Mouse (Mus musculus): ENCODE results near the gene Scyl2. TPM values are rescaled to one million over a fixed set of nuclear protein-coding genes. Genes with fewer than 3 reads are reported as not detected.

Gene Scyl2
- polyA plus RNA-seq, 1 experiment from 2014 or later, result 10.8 TPM

GRCm38 (mm10) chr10:89594309-89594708, 91.8 kb downstream of the Scyl2 start:
- H3K36me3 ChIP-seq, result no peaks in the 10 kb centered on the region
- H3K4me3 ChIP-seq, result no peak overlapping the region
- ATAC-seq (ENCODE audit: insufficient number of reproducible peaks, insufficient read depth, low FRiP score, low TSS enrichment), result no peak

GRCm38 (mm10) chr10:89592797-89593196, 93.3 kb downstream of the Scyl2 start:
- Histone ChIP-seq H3K4me3 (no peak overlapping the region), H3K27ac (no peak overlapping the region), H3K4me1 (no peaks in the 10 kb centered on the region), H3K9me3 (no peaks in the 10 kb centered on the region), H3K36me3 (no peaks in the 10 kb centered on the region), H3K27me3 (no peaks in the 10 kb centered on the region), H3K9ac (no peak overlapping the region), H3K4me2 (replicated peaks) (no peak overlapping the region)
- no peak for ATAC-seq (ENCODE audit: insufficient number of reproducible peaks, insufficient read depth, low FRiP score, low TSS enrichment)
- WGBS, result 67% methylated on average over 4 of the region's 4 CpGs

More at GRCm38 (mm10) chr10:89594309-89594708, 91.8 kb downstream of the Scyl2 start:
- Histone ChIP-seq H3K27ac (no peak overlapping the region), H3K4me1 (no peaks in the 10 kb centered on the region), H3K9me3 (no peaks in the 10 kb centered on the region), H3K27me3 (no peaks in the 10 kb centered on the region), H3K4me2 (replicated peaks) (no peak overlapping the region), H3K9ac (no peak overlapping the region)
- WGBS, result 86% methylated on average over 4 of the region's 4 CpGs

DNA sequence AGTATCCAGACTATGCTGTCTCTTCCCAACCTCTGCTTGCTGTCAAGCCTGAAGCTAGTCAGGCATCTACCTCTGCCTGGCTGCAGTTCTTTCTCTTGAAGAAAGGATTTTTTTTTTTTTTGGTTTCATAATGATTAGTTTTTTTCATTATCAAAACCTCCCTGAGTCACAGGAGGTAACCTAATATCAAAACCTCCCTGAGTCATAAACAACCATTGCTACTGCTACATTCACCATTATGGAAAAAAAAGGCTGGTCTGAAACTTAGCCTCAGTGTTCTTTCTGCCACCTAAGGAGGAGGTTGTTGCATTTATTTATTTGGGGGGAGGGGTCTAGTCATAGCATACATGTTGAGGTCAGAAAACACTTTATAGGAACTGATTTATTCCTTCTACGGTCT, 96.2 kb downstream of the Scyl2 start:
- 89% methylated on average over 1 of the region's 1 CpGs for whole genome bisulfite sequencing
- Histone ChIP-seq H3K9ac (no peak overlapping the region), H3K4me1 (no peaks in the 10 kb centered on the region), H3K9me3 (no peaks in the 10 kb centered on the region), H3K4me2 (replicated peaks) (no peak overlapping the region), H3K27me3 (no peaks in the 10 kb centered on the region), H3K27ac (no peak overlapping the region), H3K4me3 (no peak overlapping the region), H3K36me3 (no peaks in the 10 kb centered on the region)
- ATAC-seq (ENCODE audit: insufficient number of reproducible peaks, insufficient read depth, low FRiP score, low TSS enrichment), result no peak

Other genes with a start within 250 kb of the Scyl2 start
- 15.3 and 17.0 TPM in 2 replicates for gene Gas2l3, start 242.3 kb downstream of the Scyl2 start, polyA plus RNA-seq (2016; fragmentation: Nextera tagmentation; extraction: Ambion mirVana)
- gene Nr1h4, start 152.7 kb downstream of the Scyl2 start, polyA plus RNA-seq (2016; fragmentation: Nextera tagmentation; extraction: Ambion mirVana), result not detected in 2 replicates
- 0.08 and 0.10 TPM in 2 replicates for gene Slc17a8, start 65.0 kb downstream of the Scyl2 start, polyA plus RNA-seq (2016; fragmentation: Nextera tagmentation; extraction: Ambion mirVana)
- gene Actr6, start 46.0 kb upstream of the Scyl2 start, polyA plus RNA-seq (2016; fragmentation: Nextera tagmentation; extraction: Ambion mirVana), result 40.9 and 44.5 TPM in 2 replicates
- gene Uhrf1bp1l, start 58.7 kb upstream of the Scyl2 start, polyA plus RNA-seq (2016; fragmentation: Nextera tagmentation; extraction: Ambion mirVana), result 26.2 and 27.3 TPM in 2 replicates
- gene Anks1b, start 187.2 kb upstream of the Scyl2 start, polyA plus RNA-seq (2016; fragmentation: Nextera tagmentation; extraction: Ambion mirVana), result 2.1 and 2.8 TPM in 2 replicates

Measured in embryonic facial prominence, embryonic 12.5 days (tissue).